Mouse (Mus musculus) mature B cell (primary cell): ENCODE results near the gene Ext2.

Source experiments
- in situ Hi-C: fragments of 300-500 bp; cut with MboI; formaldehyde crosslinking; loops from 2 replicates; pipeline ENCODE4 v1.14.3; 2019

Ext2 gene

DNA sequence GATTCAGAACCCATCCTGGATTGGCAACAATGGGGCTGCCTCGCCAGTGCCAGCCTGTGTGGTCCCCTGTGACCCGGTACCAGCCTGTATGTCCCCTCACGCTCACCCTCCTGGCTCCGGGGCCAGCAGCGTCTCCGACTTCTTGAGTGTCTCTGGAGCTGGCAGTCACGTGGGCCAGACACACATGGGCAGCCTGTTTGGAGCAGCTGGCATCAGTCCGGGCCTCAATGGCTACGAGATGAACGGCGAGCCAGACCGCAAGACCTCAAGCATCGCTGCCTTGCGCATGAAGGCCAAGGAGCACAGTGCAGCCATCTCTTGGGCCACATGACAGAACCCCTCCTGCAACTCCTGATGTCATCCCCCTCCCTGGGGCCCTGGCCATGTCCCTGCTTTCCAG, 145.1 kb downstream of the Ext2 start:
- in situ Hi-C loops, result no loop called here

DNA sequence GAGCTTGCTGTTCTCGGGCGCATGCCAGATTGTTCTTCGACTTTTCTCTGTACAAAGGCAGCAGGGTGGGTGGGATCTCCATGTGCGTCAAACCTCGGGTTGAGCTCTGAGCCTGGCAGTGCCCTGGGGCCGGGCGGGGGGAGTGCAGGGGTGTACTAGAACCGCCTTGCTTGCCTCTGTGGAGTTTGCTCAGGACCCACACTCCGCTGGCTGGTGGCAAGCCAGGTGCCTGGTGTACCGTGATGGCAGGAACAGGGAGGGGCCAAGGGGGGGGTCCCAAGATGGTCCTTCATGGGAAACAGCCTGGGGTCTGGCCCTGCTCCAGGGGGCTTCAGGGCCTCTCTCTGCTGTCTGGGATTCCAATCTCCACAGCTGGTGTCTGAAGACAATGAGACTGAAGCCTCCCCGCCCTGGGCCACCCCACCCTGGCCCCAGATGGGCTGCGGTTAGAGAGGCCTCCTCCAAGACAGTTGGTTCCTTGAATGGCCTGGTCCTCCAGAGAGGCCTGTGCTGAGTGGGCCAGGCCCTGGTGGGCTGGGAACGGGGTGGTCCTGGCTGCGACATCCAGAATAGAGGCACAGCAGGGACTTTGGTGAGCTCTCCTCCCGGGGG, 150.7 kb downstream of the Ext2 start:
- in situ Hi-C loops, result no loop called here

DNA sequence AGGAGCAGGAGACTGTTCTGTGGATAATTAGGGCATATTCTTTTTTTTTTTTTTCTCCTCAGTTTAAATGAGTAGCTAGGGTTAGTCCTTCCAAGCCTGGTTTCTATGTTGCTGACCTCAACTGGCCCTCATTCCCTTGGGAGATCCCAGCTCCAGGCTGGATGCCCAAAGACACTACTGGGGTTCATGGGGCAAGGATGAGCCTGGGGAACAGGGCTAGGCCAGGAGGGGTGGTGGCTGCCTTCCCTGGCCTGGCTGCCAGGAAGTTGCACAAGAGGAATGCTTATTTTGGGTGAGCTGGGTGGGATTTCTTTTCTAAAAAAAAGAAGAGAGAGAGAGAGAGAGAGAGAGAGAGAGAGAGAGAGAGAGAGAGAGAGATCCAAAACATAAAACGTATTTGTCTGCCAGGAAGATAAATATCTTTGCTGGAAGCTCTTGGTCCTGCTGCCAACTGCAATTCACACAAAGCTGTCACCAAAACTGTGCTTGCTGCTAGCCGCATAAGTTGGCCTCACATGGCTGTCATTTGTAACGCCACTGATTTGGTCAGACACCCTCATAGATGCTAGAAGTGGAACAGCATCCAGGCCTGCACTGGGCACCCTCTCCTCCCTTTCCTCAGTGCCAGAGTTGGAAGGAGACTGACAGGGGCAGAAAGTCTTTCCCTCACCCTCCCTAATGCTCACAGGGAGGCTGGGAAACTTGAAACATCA, 156.1 kb downstream of the Ext2 start:
- in situ Hi-C loops, result no loop called here

DNA sequence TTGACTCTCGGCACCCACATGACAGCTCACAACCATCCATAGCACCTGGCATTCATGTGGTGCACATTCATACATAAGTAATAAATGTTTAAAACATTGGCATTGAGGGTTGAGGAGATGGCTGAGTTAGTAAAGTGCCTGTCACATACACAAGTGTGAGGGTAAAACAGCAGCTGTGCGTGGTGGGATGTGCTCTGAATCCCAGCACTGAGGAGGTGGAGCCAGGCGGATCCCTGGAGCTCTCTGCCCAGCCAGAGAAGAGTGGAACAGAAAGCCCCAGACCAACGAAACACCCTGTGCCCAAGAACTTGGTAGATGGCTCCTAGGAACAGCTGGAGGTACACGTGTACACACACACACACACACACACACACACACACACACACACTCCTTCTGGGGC, 156.9 kb downstream of the Ext2 start:
- in situ Hi-C loops, result no loop called here

DNA sequence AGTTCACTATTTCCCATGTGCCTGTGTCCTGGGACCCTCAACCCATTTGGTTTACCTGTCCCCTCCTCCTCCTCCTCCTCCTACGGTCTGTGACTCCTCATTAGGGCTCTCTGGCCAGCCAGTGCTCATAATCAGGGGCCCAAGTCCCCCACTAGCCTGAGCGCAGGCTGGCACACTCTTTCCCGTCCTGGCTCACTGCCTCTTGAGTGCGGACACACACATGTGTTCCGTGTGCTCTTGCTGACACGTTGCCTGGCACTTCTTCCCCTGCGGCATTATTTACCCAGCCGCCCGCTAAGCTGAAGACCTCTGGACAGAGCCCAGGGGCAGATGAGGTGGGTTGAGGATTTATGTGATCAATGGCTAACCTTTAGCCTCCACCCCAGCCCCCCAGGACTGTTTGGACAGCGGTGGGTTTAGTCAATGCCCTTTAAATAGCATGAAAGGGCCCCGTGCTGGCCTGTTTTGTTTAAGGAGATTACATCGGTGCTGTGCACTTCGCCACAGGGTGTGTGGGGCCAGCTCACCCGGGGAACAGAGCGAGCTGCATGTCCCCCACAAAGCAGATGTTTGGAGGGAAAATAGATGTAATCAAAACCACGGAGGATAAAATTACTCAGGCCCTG, 160.0 kb downstream of the Ext2 start:
- in situ Hi-C loops, result no loop called here

DNA sequence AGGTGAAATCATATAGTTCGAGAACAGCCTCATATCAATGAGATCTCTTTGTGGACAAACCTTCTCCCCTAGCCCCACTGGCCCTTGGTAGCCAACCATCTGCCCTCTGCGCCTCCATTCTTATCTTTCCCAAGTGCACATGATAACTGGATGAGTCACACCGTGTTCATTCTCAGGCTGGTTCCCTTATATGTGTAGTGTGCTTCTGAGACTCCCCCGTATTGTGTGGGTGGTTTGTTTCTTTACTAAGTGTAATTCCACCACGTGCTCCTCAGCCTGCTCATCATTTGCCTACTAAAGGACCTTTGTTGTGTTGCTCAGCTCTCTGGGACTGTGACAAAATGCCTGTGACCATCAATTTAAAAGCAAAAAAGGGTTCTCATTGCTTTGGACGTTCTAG, 161.3 kb downstream of the Ext2 start:
- in situ Hi-C loops, result no loop called here

DNA sequence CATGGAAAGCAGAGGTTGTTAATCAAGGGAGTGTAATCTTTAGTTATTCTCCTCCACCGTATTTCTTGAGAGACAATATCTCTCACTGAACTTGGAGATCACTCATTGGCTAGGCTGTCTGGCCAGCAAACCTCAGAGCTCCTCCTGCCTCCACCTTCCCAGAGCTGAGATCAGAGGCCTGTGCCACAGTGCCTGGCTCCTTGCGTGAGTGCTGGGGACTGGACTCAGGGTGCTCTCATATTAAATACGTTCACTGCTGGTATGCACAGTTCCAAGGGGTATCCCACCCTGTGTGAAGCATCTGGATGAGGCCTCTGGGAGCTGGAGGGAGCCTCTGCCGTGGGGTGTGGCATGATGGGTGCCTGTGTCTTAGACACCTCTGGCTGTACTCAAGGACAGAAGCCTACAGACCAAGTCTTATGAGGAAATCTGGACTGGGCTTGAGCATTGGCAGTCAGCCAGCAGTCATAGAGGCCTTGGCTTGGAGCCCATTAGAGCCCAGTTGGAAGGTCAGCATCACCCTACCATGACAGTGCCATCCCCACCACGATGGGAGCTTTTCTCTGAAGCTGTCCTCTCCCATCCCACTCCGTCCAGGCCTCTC, 162.6 kb downstream of the Ext2 start:
- in situ Hi-C loops, result no loop called here

DNA sequence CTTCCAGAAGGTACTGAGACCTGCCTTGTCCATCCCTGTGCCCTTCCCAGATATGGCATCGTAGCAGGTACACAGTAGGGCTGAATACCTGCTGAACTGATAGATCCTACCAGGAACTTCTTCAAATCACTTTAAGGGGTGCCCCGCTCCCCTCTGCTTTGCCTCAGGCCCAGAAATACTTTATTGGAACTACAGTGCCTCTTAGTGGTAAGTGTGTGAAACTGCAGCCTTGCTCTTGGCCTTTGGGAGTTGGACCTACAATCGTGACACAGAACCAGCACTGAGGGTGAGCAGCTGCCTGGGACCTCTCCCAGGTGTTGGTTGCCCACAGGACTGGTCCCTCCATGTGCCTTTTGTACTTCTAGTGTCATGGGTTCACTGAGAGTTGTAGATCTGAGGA, 163.4 kb downstream of the Ext2 start:
- in situ Hi-C loops, result no loop called here

DNA sequence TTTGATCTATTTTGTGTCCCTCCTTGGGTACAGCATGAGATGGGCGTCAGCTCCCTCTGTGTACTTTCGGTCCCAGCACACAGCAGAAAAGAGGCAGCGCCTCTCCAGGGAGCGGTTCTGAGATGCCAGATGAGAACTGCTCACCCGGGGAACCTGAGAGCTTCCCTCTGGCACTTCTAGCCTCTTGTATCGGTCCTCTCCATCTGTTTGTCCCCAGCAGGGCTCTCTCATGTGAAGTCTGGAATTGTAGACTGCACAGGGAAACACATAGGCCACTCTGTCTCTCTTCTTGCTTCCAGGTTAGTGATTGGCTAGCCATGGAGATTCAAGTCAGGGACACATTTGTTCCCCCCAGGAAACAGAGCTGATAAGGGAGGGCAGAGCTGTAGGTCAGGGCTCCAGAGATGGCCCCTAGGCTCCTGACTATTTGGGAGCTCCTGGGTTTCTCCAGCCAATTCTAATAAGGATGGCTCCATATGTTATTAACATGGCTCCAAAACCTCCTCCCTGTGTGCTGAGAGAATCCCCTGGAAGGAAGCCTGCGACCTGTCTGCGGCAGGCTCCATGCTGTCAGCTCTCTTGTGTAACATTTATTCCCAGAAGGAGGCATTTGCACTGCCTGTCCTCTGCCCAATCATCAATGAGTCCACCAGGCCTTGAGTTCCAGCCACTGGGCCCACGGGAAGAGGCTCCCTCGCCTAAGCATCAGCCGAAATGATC, 167.9 kb downstream of the Ext2 start:
- in situ Hi-C loops, result no loop called here

DNA sequence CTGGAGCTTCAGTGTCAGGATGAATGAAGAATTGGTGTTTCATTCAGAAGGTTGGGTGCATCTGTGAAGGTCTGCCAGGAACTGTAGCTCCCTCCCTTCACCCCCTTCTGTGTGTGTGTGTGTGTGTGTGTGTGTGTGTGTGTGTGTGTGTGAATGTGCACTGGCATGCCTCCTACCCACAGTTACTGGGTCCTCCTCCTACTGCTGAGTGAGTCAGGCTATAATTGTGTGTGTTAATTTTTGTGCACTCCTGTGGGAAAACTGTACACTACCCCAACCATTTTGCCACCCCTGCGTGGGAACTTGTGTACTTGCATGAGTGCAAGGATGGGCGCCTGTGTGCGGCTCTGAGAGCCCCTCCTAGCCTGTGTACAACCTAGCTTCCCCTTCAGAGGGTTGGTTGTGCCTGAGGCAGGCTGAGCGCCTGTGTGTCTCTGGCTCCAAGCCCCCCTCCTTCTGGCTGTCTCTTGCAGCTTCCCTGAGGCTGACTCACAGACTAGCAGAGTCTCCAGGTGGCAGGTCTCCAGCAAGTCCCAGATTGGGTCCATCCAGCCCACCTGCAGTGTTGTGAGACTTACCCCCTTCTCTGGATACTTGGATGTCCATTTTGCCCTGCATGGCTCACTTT, 173.0 kb downstream of the Ext2 start:
- in situ Hi-C loops, result no loop called here

DNA sequence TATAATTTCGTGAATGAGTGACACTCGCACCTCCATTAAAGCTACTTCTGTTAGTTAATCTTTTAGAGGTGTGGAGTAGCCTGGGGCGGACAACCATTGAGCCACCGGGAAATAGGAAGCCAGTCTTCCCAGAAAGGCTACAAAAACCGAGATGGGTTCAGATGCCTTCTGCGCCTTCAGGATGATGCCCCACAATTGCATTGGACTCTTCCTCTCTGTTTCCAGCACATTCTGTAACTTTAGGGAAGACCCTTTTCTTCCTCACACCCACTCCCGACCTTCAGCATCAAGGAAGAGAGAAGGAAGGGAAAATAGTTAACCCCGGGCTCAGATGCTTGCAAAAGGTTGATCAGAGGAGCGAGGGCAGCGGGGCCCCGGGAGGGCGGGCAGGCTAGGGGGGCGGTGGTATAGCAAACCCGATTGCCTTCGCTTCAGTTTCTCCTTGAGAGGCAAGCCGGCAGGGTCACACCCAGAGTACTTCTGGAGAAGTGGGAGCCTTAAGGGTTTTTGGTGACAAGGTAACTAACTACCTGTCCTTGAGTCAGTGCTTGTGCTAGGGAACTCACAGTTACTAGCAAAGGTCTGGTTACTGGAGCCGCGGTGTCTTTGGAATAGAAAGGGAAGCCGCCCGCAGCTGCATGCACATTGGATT, 174.3 kb downstream of the Ext2 start:
- in situ Hi-C loops, result no loop called here

DNA sequence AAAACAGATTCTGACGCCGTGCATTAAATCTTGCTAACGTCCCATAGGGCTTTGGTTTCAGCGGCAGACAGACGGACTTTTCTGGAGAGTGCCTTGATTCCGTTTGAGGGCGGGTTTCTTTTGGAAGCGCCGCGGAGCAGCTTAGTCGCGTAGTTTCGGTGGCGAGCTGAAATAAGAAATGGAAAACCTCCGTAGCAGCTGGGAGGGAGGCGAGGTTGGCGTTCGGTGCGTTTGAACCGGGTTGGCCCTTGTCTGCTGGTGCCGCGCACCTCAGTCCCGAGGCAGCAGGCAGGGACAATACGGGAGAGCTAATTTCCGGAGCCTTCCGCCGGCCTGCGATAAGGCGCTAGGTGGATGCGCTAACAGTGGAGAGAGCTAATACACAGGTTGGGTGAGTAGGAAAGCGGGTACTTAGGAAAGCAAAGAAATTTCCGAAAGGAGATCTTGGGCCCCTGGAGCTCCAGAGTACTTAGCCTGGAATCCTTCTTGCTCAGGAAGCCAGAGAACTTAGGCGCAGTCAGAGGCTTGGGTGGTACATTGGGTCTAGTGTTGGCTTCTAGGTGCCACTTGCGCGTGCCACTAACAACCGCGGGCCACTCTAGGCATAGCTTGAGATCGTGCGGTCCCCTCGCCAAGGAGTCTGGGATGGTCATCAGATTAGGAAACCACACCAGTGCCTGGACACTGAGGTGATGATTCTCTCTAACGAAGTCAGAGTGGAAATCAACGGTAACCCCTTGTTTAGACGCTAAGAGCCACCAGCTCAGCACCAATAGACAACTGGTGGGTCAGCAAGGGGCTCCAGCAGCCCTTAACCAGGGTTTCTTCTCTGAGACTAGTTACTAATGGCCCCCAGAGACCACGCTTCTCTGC, 175.1 kb downstream of the Ext2 start:
- in situ Hi-C loops, result no loop called here

DNA sequence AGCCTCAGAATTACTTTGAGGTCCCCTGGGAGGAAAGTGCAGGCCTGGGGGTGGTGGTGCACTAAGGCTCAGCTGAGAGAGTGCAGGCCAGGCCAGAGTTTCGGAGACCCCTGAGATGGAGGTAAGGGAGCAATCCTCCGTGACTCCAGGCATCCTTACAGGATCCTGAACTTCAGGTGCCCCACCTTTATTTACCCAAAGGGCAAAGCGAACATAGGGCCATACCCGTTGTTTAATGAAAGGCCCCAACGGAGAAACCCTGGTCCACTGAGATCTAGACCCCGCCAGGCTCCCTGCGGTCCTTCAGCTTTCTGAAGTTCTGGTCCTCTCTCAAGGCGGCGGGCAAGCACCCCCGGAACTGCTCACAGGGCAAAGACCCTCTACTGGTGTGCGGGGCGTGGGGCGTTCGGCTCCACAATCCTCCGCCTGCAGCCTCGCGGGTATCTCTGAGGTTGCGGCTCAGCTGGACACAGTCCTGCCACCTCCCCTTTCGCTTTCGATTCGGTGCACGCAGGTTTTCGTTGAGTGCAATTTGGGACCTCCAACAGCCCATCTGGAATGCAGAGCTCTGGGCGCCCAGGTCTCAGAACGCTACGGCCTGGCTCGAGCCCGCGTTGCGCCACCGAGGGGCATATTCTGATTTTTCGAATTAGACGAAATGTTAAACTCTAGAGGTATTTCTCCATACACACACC, 176.6 kb downstream of the Ext2 start:
- in situ Hi-C loops, result no loop called here

DNA sequence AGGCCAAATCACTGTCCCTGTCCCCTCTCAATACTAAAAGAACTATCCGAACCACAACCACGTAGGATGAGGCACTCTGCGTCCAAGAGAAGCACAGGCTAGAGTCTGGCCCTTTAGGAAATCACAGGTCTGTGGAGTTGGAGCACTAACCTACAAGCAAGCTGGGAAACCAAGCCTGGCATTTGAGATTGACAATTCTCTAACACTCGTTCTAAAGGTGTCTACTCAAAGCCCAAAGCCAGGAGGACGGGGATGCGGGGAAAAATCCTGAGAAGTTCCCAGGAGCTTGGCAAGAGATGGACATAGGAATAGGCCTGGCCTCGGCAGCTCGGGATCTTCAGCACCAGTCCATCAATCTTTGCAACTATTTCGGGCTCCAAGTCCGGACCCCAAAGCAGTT, 177.2 kb downstream of the Ext2 start:
- in situ Hi-C loops, result no loop called here

DNA sequence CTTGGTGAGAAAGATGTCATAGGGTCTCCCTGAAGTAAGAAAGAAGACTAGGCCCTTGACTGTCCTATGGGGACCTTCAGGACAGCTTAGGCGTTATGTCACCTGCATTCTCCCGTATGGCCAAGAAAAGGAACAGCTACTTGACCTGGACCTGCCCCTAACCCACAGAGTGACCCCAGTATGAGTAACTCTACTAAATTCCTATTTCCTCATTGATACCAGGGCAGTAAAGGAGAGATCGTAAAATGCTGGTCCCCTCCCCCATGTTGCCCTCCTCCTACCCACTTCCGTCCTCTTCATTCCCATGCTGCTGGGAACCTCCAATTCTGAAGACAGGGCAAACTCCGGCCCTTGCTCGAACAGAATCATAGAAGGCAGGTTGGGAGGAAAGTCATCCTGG, 177.6 kb downstream of the Ext2 start:
- in situ Hi-C loops, result no loop called here

DNA sequence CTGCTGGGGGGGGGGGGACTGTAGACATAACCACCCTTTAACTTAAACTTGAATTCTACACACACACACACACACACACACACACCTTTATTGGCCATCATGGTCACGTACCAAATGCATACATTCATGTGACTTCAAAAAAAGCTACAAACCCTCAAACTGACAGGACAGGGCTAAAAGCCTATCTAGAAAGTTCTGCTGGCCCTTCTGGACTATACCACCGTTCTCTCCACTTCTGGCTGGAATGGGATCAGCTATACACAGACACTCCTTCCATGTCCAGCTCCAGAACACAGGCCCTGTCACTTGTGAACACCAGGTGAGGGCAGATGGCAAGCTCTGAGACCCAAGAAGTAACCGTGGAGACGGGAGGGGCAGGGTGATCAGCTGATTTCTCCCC, 178.1 kb downstream of the Ext2 start:
- in situ Hi-C loops, result no loop called here

DNA sequence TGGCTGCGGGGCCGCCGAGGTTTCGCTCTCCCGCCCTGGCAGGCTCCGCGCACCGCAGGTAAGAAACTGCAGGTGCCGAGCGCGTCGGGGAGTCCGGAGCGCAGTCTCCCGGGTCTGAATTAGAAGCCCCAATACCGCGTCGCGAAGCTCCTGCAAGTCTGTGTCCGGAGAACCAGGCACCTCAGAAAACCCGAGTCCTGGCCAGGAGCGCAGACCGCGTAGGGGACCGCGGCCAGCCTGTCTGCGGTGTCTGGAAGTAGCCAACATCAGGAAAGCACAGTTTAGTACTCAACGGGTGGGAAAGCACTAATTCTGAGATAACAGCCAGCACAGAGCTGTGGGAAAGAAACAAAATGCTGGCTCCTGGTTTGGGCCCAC, 179.0 kb downstream of the Ext2 start:
- in situ Hi-C loops, result no loop called here

DNA sequence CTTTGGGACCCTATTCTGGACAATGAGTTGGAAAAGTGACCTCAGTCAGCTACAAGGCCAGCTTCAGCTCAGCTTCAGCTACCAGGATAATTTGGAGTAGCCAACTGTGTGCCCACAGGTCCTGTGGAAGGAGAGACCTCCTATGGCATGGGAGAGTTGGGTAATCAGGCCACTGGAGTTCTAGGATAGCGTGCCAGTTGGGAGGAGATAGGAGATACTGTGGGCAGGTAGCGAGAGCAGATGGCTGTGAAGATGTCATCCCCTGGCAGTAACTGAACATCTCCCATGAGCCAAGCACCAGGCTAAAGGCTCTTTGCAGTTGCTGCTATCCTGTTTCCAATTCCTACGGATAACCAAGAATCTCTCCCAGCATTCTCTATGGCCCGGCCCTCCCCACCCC, 187.8 kb downstream of the Ext2 start:
- in situ Hi-C loops, result no loop called here

DNA sequence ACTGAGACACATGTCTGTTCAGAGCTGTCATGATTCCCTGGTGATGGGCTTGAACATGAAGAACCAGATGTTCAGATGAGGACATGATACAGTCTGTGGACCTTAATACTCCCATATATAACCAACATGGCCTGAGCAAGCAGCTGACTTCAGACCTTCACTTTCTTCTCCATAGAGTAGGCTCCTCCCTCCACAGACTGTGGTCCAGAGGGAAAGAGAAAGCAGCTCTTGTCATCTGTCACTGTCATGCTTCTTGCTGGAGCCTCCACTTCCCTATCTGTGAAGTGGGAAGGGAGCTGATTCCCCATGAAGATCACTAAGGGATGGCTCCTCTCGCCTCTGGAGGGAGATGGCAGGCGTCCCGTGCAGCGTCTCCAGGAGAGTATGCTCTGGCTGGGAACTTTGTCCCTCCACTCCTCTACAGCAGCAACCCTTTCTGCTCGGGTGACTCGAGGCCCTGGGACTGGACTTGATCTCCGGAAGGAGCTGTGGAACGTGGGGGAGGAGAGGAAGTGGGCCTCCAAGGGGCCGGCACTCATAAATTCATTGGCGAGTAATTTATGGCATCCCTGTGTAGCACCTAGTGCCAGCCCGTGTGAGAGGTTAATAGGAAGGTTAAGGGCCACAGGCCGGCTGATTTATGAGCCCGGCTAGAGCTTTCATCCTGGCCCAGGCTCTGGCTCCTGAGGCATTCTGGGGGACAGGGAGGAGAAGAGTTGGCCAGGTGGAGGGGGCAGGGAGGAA, 197.5 kb downstream of the Ext2 start:
- in situ Hi-C loops, result no loop called here
